Mouse (Mus musculus) myocyte (in vitro differentiated cells): ENCODE results near the gene Nek8.

Source experiments
- CEBPB ChIP-seq: IDR thresholded peaks from 2 replicates; pipeline ENCODE4 v1.6.1; 2011; ENCODE audit warnings: mild to moderate bottlenecking, moderate library complexity; ENCODE audit not compliant: poor library complexity, insufficient read depth, severe bottlenecking
- E2F4 ChIP-seq: IDR thresholded peaks from one replicate; pipeline ENCODE4 v1.6.1; 2011; ENCODE audit warnings: mild to moderate bottlenecking, control low read depth, moderate library complexity; ENCODE audit not compliant: insufficient read depth
- MAX ChIP-seq: IDR thresholded peaks from one replicate; pipeline ENCODE4 v1.6.1; 2011; ENCODE audit warnings: low read depth, mild to moderate bottlenecking, control low read depth
- MYOD1 ChIP-seq, 3 experiments: IDR thresholded peaks; one replicate each; pipeline ENCODE4 v1.6.1; 2011; ENCODE audit warnings: control low read depth in 2 of 3, low read depth in 2 of 3, mild to moderate bottlenecking in 2 of 3, moderate library complexity in 1 of 3; ENCODE audit not compliant: insufficient read length in 2 of 3, control insufficient read depth in 1 of 3
- MYOG ChIP-seq, 3 experiments: IDR thresholded peaks; one replicate each; pipeline ENCODE4 v1.6.1; 2011; ENCODE audit warnings: control low read depth in 2 of 3, low read depth in 2 of 3, mild to moderate bottlenecking in 2 of 3; ENCODE audit not compliant: insufficient read length in 2 of 3, control insufficient read depth in 1 of 3, insufficient read depth in 1 of 3
- POLR2A ChIP-seq: IDR thresholded peaks from one replicate; pipeline ENCODE4 v1.6.1; 2011; ENCODE audit warnings: low read depth, mild to moderate bottlenecking, control low read depth, moderate library complexity; ENCODE audit not compliant: insufficient read length
- POLR2AphosphoS2 ChIP-seq: IDR thresholded peaks from one replicate; pipeline ENCODE4 v1.6.1; 2011; ENCODE audit warnings: low read depth, control low read depth; ENCODE audit not compliant: insufficient read length
- SRF ChIP-seq: IDR thresholded peaks from one replicate; pipeline ENCODE4 v1.6.1; 2011; ENCODE audit warnings: low read depth; ENCODE audit not compliant: control insufficient read depth, insufficient read length
- TCF12 ChIP-seq: IDR thresholded peaks from one replicate; pipeline ENCODE4 v1.6.1; 2011; ENCODE audit warnings: mild to moderate bottlenecking, control low read depth; ENCODE audit not compliant: poor library complexity, insufficient read depth, severe bottlenecking
- TCF3 ChIP-seq: IDR thresholded peaks from one replicate; pipeline ENCODE4 v1.6.1; 2011; ENCODE audit warnings: low read depth, control low read depth; ENCODE audit not compliant: insufficient read length
- USF1 ChIP-seq: IDR thresholded peaks from one replicate; pipeline ENCODE4 v1.6.1; 2011; ENCODE audit warnings: low read depth, mild to moderate bottlenecking, control low read depth, moderate library complexity

- no peak for TF ChIP-seq CEBPB
- TF ChIP-seq POLR2AphosphoS2: peak; percentile 22
- TF ChIP-seq MAX: no peak
- TF ChIP-seq MYOD1 (IDR thresholded peaks at IDR 0.05; ENCODE audit: control insufficient read depth in 1 of 3, insufficient read length in 2 of 3, low read depth in 2 of 3): no peak
- TF ChIP-seq POLR2A: peak; percentile 11
- TF ChIP-seq MYOG (IDR thresholded peaks at IDR 0.05; ENCODE audit: control insufficient read depth in 1 of 3, insufficient read depth in 1 of 3, insufficient read length in 2 of 3, low read depth in 2 of 3): no peak
- TF ChIP-seq USF1: no peak
- TF ChIP-seq TCF12: no peak
- TF ChIP-seq E2F4: no peak
- no peak for TF ChIP-seq SRF
- TF ChIP-seq TCF3: no peak
Observed at GRCm38 (mm10) chr11:78181830-78182357, 5.4 kb upstream of the Nek8 start.
